8 mouse cellular contexts compared by ENCODE assay signal in the genomic region with DNA sequence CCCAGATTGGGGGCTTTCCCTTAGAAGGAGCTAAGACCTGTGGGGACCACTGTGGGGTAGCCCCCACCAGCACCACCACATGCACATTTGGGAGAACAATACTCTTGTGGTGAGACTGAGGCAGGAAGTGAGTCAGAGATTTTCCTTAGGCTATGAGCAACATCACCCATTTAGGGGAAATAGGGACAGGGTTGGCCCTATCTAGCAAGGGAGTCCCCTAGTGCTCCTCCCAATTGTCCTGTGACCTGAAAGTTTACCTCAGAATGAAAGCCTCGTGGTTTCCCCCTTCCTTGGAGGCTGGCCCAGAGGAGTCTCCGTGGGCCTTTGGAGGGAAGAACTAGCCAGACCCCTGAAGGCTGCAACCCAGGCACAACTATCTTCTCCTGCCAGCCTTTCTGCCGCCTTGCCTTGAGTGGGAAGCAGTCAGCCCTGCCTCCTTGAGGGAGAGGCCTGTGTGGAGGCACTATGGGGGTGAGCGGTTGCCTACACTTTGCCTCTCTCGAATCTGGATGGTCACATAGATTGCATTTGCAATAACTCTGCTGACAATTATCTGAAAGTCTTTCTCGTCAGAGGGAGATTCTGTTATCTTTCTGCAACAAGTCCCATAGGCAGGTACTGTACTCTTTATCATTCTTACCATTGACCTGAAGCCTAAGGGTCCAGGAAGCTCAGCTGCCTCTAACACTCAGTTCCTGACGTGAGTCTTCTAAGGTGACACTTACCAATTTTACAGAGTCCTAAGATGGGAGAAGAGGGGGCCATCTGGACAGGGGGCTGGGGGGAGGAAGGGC. TPM values are rescaled to one million over a fixed set of nuclear protein-coding genes. Genes with fewer than 3 reads are reported as not detected.
DNase-seq lines count a peak whose midpoint lies in the region; ATAC-seq and TF ChIP-seq lines count a peak whose summit lies in the region.

No protein-coding gene starts in this region.

- TF ChIP-seq CTCF in lung, postnatal 0 days (IDR thresholded peaks at IDR 0.05) = no peak

- H3K9me3 ChIP-seq in embryonic facial prominence, embryonic 13.5 days = no peaks in the 10 kb centered on the region
- H3K9me3 ChIP-seq in embryonic facial prominence, embryonic 10.5 days = no peaks in the 10 kb centered on the region
- H3K9me3 ChIP-seq in lung, postnatal 0 days (ENCODE audit: low read length) = no peaks in the 10 kb centered on the region

- DNase-seq in embryonic facial prominence, embryonic 10.5 days (ENCODE audit: low spot score) = no peak
- DNase-seq in 3134 (ENCODE audit: extremely low read depth, insufficient read length, low spot score) = peak; percentile 53
- DNase-seq in lung, postnatal 0 days (ENCODE audit: low spot score) = peak; percentile 65
- no peak for DNase-seq in frontal cortex, postnatal 14 days (ENCODE audit: low spot score in 2 of 2)
- no peak for DNase-seq in adrenal gland, postnatal 10 days
- no peak for DNase-seq in urinary bladder, postnatal 4 days (ENCODE audit: low spot score in 2 of 2)

- H3K36me3 ChIP-seq in embryonic facial prominence, embryonic 13.5 days = no peaks in the 10 kb centered on the region
- no peaks in the 10 kb centered on the region for H3K36me3 ChIP-seq in embryonic facial prominence, embryonic 10.5 days (replicated peaks)
- H3K36me3 ChIP-seq in lung, postnatal 0 days (ENCODE audit: insufficient read depth, low read length) = no peaks in the 10 kb centered on the region

- H3K4me3 ChIP-seq in embryonic facial prominence, embryonic 13.5 days = no peak overlapping the region
- H3K4me3 ChIP-seq in embryonic facial prominence, embryonic 10.5 days = no peak overlapping the region
- H3K4me3 ChIP-seq in lung, postnatal 0 days (ENCODE audit: low read depth, low read length) = no peak overlapping the region

- H3K4me2 ChIP-seq in embryonic facial prominence, embryonic 13.5 days = no peak overlapping the region
- 0 out of 2 replicates have a peak overlapping the region, but pooled peaks have one; percentile 93 for H3K4me2 ChIP-seq in lung, postnatal 0 days (replicated peaks; ENCODE audit: low read depth, low read length)

- peaks cover 39% of the 10 kb centered on the region for H3K4me1 ChIP-seq in embryonic facial prominence, embryonic 13.5 days
- peaks cover 47% of the 10 kb centered on the region for H3K4me1 ChIP-seq in embryonic facial prominence, embryonic 10.5 days
- peaks cover 22% of the 10 kb centered on the region; the same call in 1 of the 2 replicates for H3K4me1 ChIP-seq in lung, postnatal 0 days (ENCODE audit: insufficient read depth, low read depth, low read length)

- TF ChIP-seq EP300 in lung, postnatal 0 days (IDR thresholded peaks at IDR 0.05) = peak; percentile 68; the same call in 1 of the 2 replicates

- WGBS in embryonic facial prominence, embryonic 13.5 days = 59% methylated on average over 7 of the region's 7 CpGs
- WGBS in embryonic facial prominence, embryonic 10.5 days = 59% methylated on average over 7 of the region's 7 CpGs
- 63% methylated on average over 7 of the region's 7 CpGs for WGBS in lung, postnatal 0 days

- peak overlapping the region; percentile 57 for H3K27ac ChIP-seq in embryonic facial prominence, embryonic 13.5 days
- H3K27ac ChIP-seq in embryonic facial prominence, embryonic 10.5 days (replicated peaks) = no peak overlapping the region
- H3K27ac ChIP-seq in lung, postnatal 0 days (ENCODE audit: low read length) = peak overlapping the region; percentile 98

- 0 out of 2 replicates have a peak overlapping the region, but pooled peaks have one; percentile 27 for H3K9ac ChIP-seq in embryonic facial prominence, embryonic 13.5 days
- H3K9ac ChIP-seq in lung, postnatal 0 days (replicated peaks; ENCODE audit: low read depth) = no peak overlapping the region; the same call in 1 of the 2 replicates

- no peak for ATAC-seq in embryonic facial prominence, embryonic 13.5 days (ENCODE audit: insufficient number of reproducible peaks, insufficient read depth, low FRiP score, low TSS enrichment, low read depth)
- ATAC-seq in common myeloid progenitor, adult 5-6 weeks (replicated peaks; ENCODE audit: low read depth, poor library complexity, severe bottlenecking) = peak; percentile 76
- peak; percentile 7; the same call in 1 of the 2 replicates for ATAC-seq in lung, postnatal 0 days

- H3K27me3 ChIP-seq in embryonic facial prominence, embryonic 13.5 days = peaks cover 7% of the 10 kb centered on the region; the same call in 1 of the 2 replicates
- H3K27me3 ChIP-seq in embryonic facial prominence, embryonic 10.5 days (replicated peaks; ENCODE audit: low read depth, poor library complexity, severe bottlenecking) = peaks cover 28% of the 10 kb centered on the region
- no peaks in the 10 kb centered on the region for H3K27me3 ChIP-seq in lung, postnatal 0 days (replicated peaks; ENCODE audit: insufficient read depth, low read length)

RNA-seq across cellular contexts. Expression of a gene that starts 0.9 kb away (rescaled TPM):
- 10.9 and 11.0 TPM in 2 replicates for polyA plus RNA-seq in embryonic facial prominence, embryonic 13.5 days (2015; fragmentation: Nextera tagmentation; extraction: Ambion mirVana)
- 6.0 and 6.3 TPM in 2 replicates for polyA plus RNA-seq in embryonic facial prominence, embryonic 10.5 days (2016; fragmentation: Nextera tagmentation; extraction: Ambion mirVana)
- total RNA-seq in common myeloid progenitor, adult 5-6 weeks (2017) = 12.2 and 14.4 TPM in 2 replicates
- polyA plus RNA-seq in lung, postnatal 0 days (2015; fragmentation: Nextera tagmentation; extraction: Ambion mirVana) = 24.4 and 27.3 TPM in 2 replicates
- total RNA-seq in adrenal gland, postnatal 10 days (2021) = 100 to 1,000 TPM; 113 to 129 TPM

RNA-seq across cellular contexts. Expression of a gene that starts 16.6 kb away (rescaled TPM):
- polyA plus RNA-seq in embryonic facial prominence, embryonic 13.5 days (2015; fragmentation: Nextera tagmentation; extraction: Ambion mirVana) = 12.8 and 13.8 TPM in 2 replicates
- 8.2 and 8.4 TPM in 2 replicates for polyA plus RNA-seq in embryonic facial prominence, embryonic 10.5 days (2016; fragmentation: Nextera tagmentation; extraction: Ambion mirVana)
- total RNA-seq in common myeloid progenitor, adult 5-6 weeks (2017) = 70.4 and 105 TPM in 2 replicates
- polyA plus RNA-seq in lung, postnatal 0 days (2015; fragmentation: Nextera tagmentation; extraction: Ambion mirVana) = 23.5 and 26.4 TPM in 2 replicates
- total RNA-seq in adrenal gland, postnatal 10 days (2021) = 10 to 100 TPM; 13.2 to 17.1 TPM

RNA-seq across cellular contexts. Expression of a gene that starts 33.1 kb away (rescaled TPM):
- 25.3 and 28.7 TPM in 2 replicates for polyA plus RNA-seq in embryonic facial prominence, embryonic 13.5 days (2015; fragmentation: Nextera tagmentation; extraction: Ambion mirVana)
- 20.2 and 21.0 TPM in 2 replicates for polyA plus RNA-seq in embryonic facial prominence, embryonic 10.5 days (2016; fragmentation: Nextera tagmentation; extraction: Ambion mirVana)
- total RNA-seq in common myeloid progenitor, adult 5-6 weeks (2017) = 36.1 and 38.4 TPM in 2 replicates
- polyA plus RNA-seq in lung, postnatal 0 days (2015; fragmentation: Nextera tagmentation; extraction: Ambion mirVana) = 8.5 and 9.6 TPM in 2 replicates
- 10 to 100 TPM; 56.2 to 93.5 TPM for total RNA-seq in adrenal gland, postnatal 10 days (2021)

Comparison
In these comparisons a context has a peak if more than half of its experiments do, and no peak if none do; other contexts are left out.
1. DNase-seq: peak in 3134 (single experiment) and lung, postnatal 0 days (single experiment); none in embryonic facial prominence, embryonic 10.5 days (single experiment), frontal cortex, postnatal 14 days (0 of 2), adrenal gland, postnatal 10 days (single experiment) and urinary bladder, postnatal 4 days (0 of 2).